Mouse (Mus musculus) CD8-positive naive resting alpha-beta T cell, adult 57 days (primary cell): Measurements from ENCODE around the gene Btnl4. TPM values are rescaled to one million over a fixed set of nuclear protein-coding genes. Genes with fewer than 3 reads are reported as not detected.

Experiments
- total RNA-seq: library from RNA; stranded (reverse); gene quantifications from one replicate; pipeline ENCODE4 v1.2.4, GENCODE M21; 2023

Gene Btnl4
- not detected for total RNA-seq

DNA sequence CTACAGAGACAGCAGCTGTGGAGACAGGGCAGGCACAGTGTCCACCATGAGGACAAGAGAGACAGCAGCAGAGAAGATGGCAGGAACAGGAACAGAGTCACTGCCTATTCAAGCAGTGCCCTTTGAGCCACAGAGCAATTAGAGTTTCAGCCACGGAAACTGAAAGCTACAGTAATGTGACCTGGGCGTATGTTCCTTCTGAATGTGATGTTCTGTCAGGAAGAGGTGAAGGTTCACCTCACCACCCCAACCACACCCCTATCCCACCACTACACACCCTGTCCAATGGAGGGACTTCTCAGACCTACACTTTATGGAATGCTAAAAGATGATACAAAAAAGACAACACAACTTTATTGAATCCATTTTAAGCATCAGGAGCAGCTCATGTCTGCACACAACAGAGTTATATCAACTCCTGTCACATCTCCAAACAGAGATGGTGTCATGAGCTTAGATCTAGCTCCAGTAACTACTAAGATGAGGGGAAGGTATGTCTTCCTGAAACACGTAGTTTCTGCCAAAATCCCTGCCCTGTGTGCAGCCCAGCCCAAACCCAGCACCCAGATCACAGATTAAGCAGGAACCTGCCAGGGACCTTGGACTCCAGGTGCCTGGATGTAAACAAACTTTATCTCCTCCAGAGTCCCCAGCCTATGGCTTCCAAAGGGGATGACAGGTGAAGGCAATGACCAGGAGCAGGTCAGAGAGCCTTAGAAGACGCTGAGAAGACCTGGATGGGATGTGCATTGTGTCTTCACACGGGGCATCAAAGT, at the start of gene Btnl4:
Gene Btnl4, minus strand, starts transcription at position 81 of the 776 bp plus-strand sequence.

DNA sequence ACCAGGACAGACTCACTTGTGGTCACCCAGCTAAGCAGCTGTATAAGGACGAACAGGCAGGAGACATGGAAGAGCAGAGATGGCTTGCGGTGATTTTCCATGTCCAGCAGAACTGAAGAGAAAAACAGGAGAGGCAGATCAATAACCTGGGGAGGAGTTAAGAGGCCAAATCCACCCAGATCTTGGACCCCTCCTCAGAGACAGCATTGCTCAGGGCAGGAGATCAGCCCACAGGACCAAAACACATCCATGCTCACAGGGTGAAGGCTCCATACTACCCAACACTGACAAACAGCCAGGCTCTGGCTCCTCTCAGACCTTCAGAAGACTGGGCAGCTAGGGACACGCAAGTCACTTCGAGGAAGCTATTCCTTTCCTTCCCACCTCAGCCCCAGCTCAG, 40.1 kb upstream of the Btnl4 start, which contains the start of gene Btnl6:
Gene Btnl6, minus strand, starts transcription at position 101 of the 400 bp plus-strand sequence.

Other genes with a start within 250 kb of the Btnl4 start
- 104 TPM for gene H2-Ob, start 238.4 kb downstream of the Btnl4 start, total RNA-seq
- gene H2-Ab1, start 219.6 kb downstream of the Btnl4 start, total RNA-seq, result 338 TPM
- gene H2-Aa, start 189.5 kb downstream of the Btnl4 start, total RNA-seq, result 347 TPM
- 266 TPM for gene H2-Eb1, start 171.5 kb downstream of the Btnl4 start, total RNA-seq
- gene H2-Eb2, start 151.7 kb downstream of the Btnl4 start, total RNA-seq, result 3.2 TPM
- gene Btnl2, start 122.5 kb downstream of the Btnl4 start, total RNA-seq, result 1.2 TPM
- 0.40 TPM for gene Btnl1, start 100.2 kb downstream of the Btnl4 start, total RNA-seq
- 0.95 TPM for gene BC051142, start 78.5 kb downstream of the Btnl4 start, total RNA-seq
- gene Btnl6, start 40.0 kb upstream of the Btnl4 start, total RNA-seq, result not detected
- gene Notch4, start 87.0 kb upstream of the Btnl4 start, total RNA-seq, result 0.67 TPM
- gene Gpsm3, start 112.5 kb upstream of the Btnl4 start, total RNA-seq, result 188 TPM
- 45.2 TPM for gene Pbx2, start 113.9 kb upstream of the Btnl4 start, total RNA-seq
- 4.8 TPM for gene Ager, start 120.5 kb upstream of the Btnl4 start, total RNA-seq
- gene Rnf5, start 126.4 kb upstream of the Btnl4 start, total RNA-seq, result 29.0 TPM
- gene Agpat1, start 126.9 kb upstream of the Btnl4 start, total RNA-seq, result 54.0 TPM
- 4.3 TPM for gene Egfl8, start 138.7 kb upstream of the Btnl4 start, total RNA-seq
- 22.5 TPM for gene Ppt2, start 151.2 kb upstream of the Btnl4 start, total RNA-seq
- 15.2 TPM for gene Prrt1, start 152.2 kb upstream of the Btnl4 start, total RNA-seq
- gene Fkbpl, start 167.4 kb upstream of the Btnl4 start, total RNA-seq, result 3.1 TPM
- gene Atf6b, start 169.8 kb upstream of the Btnl4 start, total RNA-seq, result 47.8 TPM
- 0.09 TPM for gene Tnxb, start 193.2 kb upstream of the Btnl4 start, total RNA-seq